Mouse (Mus musculus) ES-E14 (cell line): ENCODE data around the gene Pde4d. TPM values are rescaled to one million over a fixed set of nuclear protein-coding genes. Genes with fewer than 3 reads are reported as not detected.
A peak's percentile ranks its signal among the peaks of the same experiment; 100 is the strongest.

ENCODE experiments used
- DNase-seq: peaks from one replicate; pipeline ENCODE4 v3.0.0-alpha.2; 2013; ENCODE audit warnings: low read depth, low spot score
- H3K27ac ChIP-seq: 2 replicates; pipeline ENCODE4 v1.5.1; 2012; ENCODE audit warnings: low read depth, mild to moderate bottlenecking, low read length, moderate library complexity, mixed read lengths; ENCODE audit not compliant: poor library complexity, insufficient read depth, severe bottlenecking
- H3K36me3 ChIP-seq: 2 replicates; pipeline ENCODE4 v1.6.1; 2012; ENCODE audit warnings: mild to moderate bottlenecking, low read length, moderate library complexity, mixed read lengths; ENCODE audit not compliant: control insufficient read depth, poor library complexity, insufficient read depth, severe bottlenecking
- H3K4me1 ChIP-seq, 2 experiments: fragments of 150-350 bp in 1 of 2; sonication (generic) in 1 of 2; 2 replicates each; pipeline ENCODE4 v1.6.1; 2012; ENCODE audit warnings: low read length in 2 of 2, mild to moderate bottlenecking in 1 of 2, mixed read lengths in 1 of 2; ENCODE audit not compliant: control insufficient read depth in 2 of 2, insufficient read depth in 2 of 2, poor library complexity in 1 of 2
- H3K4me3 ChIP-seq, 2 experiments: fragments of 150-350 bp in 1 of 2; sonication (generic) in 1 of 2; 2 replicates each; pipeline ENCODE4 v1.5.1; 2012; ENCODE audit warnings: low read length in 2 of 2, low read depth in 1 of 2, mild to moderate bottlenecking in 1 of 2, mixed read lengths in 1 of 2; ENCODE audit not compliant: insufficient read depth in 1 of 2, poor library complexity in 1 of 2, severe bottlenecking in 1 of 2
- H3K9ac ChIP-seq: 2 replicates; pipeline ENCODE4 v1.6.1; 2012; ENCODE audit warnings: low read depth, mild to moderate bottlenecking, low read length, mixed read lengths; ENCODE audit not compliant: poor library complexity, insufficient read depth, severe bottlenecking
- H3K9me3 ChIP-seq: fragments of 150-350 bp; sonication (generic); 2 replicates; pipeline ENCODE4 v1.6.1; 2012; ENCODE audit warnings: low read depth, mild to moderate bottlenecking, low read length; ENCODE audit not compliant: control insufficient read depth, insufficient read depth
- CHD2 ChIP-seq: IDR thresholded peaks from 2 replicates; pipeline ENCODE4 v1.6.1; 2014; ENCODE audit warnings: mild to moderate bottlenecking, low read depth, low read length, inconsistent platforms
- HCFC1 ChIP-seq: IDR thresholded peaks from 2 replicates; pipeline ENCODE4 v1.6.1; 2012; ENCODE audit warnings: low read length, inconsistent platforms, borderline replicate concordance; ENCODE audit not compliant: insufficient read depth
- MAFK ChIP-seq: IDR thresholded peaks from 2 replicates; pipeline ENCODE4 v1.6.1; 2014; ENCODE audit warnings: mild to moderate bottlenecking, low read depth, low read length, inconsistent platforms; ENCODE audit not compliant: insufficient read depth
- ZC3H11A ChIP-seq: IDR thresholded peaks from 2 replicates; pipeline ENCODE4 v1.6.1; 2012; ENCODE audit warnings: low read depth, mild to moderate bottlenecking, inconsistent platforms, low read length, borderline replicate concordance
- ZNF384 ChIP-seq: IDR thresholded peaks from 2 replicates; pipeline ENCODE4 v1.6.1; 2012; ENCODE audit warnings: low read depth, low read length, inconsistent platforms
- in situ Hi-C, 2 experiments: fragments of 600-800 bp; cut with MboI; formaldehyde crosslinking; loops; one replicate each; pipeline ENCODE4 v1.15.1; 2025; ENCODE audit warnings: low sequenced_read_pairs in 2 of 2, inconsistent platforms in 1 of 2; ENCODE audit not compliant: unreplicated experiment in 2 of 2
- total RNA-seq: library from RNA; depleted of rRNA; stranded (reverse); fragments of 300-350 nt; gene quantifications from 2 replicates; pipeline ENCODE4 v1.2.3, GENCODE M21; 2012

Gene Pde4d
- total RNA-seq, 1 experiment = 10.4 TPM

- TF ChIP-seq CHD2 = no peak
- TF ChIP-seq HCFC1 = no peak
- TF ChIP-seq ZNF384 = no peak
- no peak for TF ChIP-seq MAFK
- TF ChIP-seq ZC3H11A = no peak
- Histone ChIP-seq H3K36me3 (no peaks in the 10 kb centered on the region), H3K9ac (no peak overlapping the region), H3K27ac (no peak overlapping the region), H3K4me3 (no peak overlapping the region), H3K4me1 (peaks cover 0 to 7% of the 10 kb centered on the region in 2 experiments; a peak in 3 of 4 replicates), H3K9me3 (no peaks in the 10 kb centered on the region)
- in situ Hi-C loops = no loop called here
- no peak for DNase-seq
Observed at GRCm38 (mm10) chr13:109837453-109837852, 1387.7 kb downstream of the Pde4d start.

DNA sequence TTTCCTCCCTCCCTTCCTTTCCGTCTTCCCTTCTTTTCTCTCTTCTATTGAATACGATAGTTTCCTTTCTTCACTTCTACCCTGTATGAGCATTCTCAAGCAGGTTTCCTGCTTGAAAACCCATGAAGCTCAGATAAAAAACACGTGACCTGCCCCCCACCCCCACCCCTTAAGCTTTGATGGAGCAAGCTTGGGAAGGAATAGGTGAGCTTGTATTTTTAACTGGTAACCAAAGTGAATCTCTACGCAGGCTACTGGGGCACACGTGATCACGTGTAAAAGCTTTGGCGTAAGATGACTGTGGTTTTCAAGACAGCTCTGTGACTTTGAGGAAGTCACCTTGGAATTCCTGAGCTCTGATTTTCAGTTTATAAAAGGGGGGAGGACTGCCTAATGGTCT, 1388.2 kb downstream of the Pde4d start:
- Histone ChIP-seq H3K4me3 (no peak overlapping the region), H3K27ac (no peak overlapping the region), H3K36me3 (no peaks in the 10 kb centered on the region), H3K9me3 (no peaks in the 10 kb centered on the region), H3K9ac (no peak overlapping the region; the same call in 1 of the 2 replicates), H3K4me1 (peaks cover 0 to 7% of the 10 kb centered on the region in 2 experiments; a peak in 3 of 4 replicates)
- in situ Hi-C loops = no loop called here
- TF ChIP-seq HCFC1 (no peak), ZC3H11A (no peak), ZNF384 (no peak), MAFK (no peak), CHD2 (no peak)
- no peak for DNase-seq

DNA sequence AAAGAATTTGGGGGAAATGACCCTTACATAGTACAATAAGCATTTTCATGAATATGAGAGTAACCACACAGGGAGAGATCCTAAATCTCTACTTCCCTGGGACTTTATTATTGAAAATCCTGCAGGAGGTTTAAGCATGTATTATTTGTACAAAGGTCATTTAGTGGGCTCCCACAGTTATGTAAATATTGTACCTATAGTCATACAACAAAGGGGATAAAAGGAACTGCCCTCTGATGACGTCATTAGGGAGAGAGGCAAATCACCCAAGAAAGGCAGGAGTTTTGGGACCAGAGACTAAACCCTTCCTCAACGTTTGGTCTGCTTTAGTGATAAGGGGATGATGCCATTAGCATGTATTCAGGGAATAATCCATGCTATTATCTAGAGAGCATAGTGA, 1390.5 kb downstream of the Pde4d start:
- TF ChIP-seq ZC3H11A (no peak), HCFC1 (no peak), CHD2 (no peak), ZNF384 (no peak), MAFK (no peak)
- Histone ChIP-seq H3K4me1 (peaks cover 0 to 7% of the 10 kb centered on the region in 2 experiments; a peak in 3 of 4 replicates), H3K27ac (peak overlapping the region; percentile 52; the same call in 1 of the 2 replicates), H3K36me3 (no peaks in the 10 kb centered on the region), H3K9ac (no peak overlapping the region), H3K4me3 (no peak overlapping the region), H3K9me3 (no peaks in the 10 kb centered on the region)
- DNase-seq = peak; percentile 43
- in situ Hi-C loops = no loop called here

- Histone ChIP-seq H3K36me3 (no peaks in the 10 kb centered on the region), H3K4me1 (peaks cover 0 to 7% of the 10 kb centered on the region in 2 experiments; a peak in 3 of 4 replicates), H3K4me3 (no peak overlapping the region), H3K27ac (no peak overlapping the region), H3K9ac (no peak overlapping the region), H3K9me3 (no peaks in the 10 kb centered on the region)
- no peak for TF ChIP-seq MAFK
- no peak for TF ChIP-seq HCFC1
- no peak for TF ChIP-seq ZNF384
- TF ChIP-seq CHD2 = no peak
- TF ChIP-seq ZC3H11A = no peak
- DNase-seq = no peak
- in situ Hi-C loops = no loop called here
Observed at GRCm38 (mm10) chr13:109841140-109841822, 1391.5 kb downstream of the Pde4d start.
